Mouse (Mus musculus) layer of hippocampus, adult 2 months (tissue): Measurements from ENCODE around the gene Gm20737. TPM values are rescaled to one million over a fixed set of nuclear protein-coding genes. Genes with fewer than 3 reads are reported as not detected.
"Not testable (repeated sequence)": the region's sequence is repeated elsewhere in the genome, so short reads cannot be mapped to it uniquely, and the experiment has no call there.

Experiments
- DNase-seq, 2 experiments: peaks; one replicate each; pipeline ENCODE4 v3.0.0; 2022; ENCODE audit warnings: low spot score in 2 of 2
- H3K27ac ChIP-seq: fragments of 200-600 bp; 2 replicates; pipeline ENCODE4 v1.8.1; 2022
- H3K4me3 ChIP-seq: fragments of 200-600 bp; 2 replicates; pipeline ENCODE4 v1.8.1; 2022; ENCODE audit warnings: mild to moderate bottlenecking
- long read RNA-seq, 2 experiments: library from polyadenylated mRNA; stranded (forward); transcript quantifications; one replicate each; pipeline ENCODE4 v2.0.0; 2021; ENCODE audit warnings: borderline mapping rate in 2 of 2
- total RNA-seq, 2 experiments: library from RNA; stranded (reverse); gene quantifications; 2 replicates each; pipeline ENCODE4 v1.2.3; 2021

Gene Gm20737
- total RNA-seq: not detected
- long read RNA-seq, experiment 1: 0 reads
- long read RNA-seq, experiment 2: 0 reads

- not testable (repeated sequence) for DNase-seq, H3K27ac ChIP-seq, H3K4me3 ChIP-seq
Observed at GRCm38 (mm10) chrY:10535942-10536341, at the start of gene Gm20737. Gm20737 (minus strand) TSS chrY:10536042.

- DNase-seq, H3K27ac ChIP-seq: not testable (repeated sequence)
Observed at GRCm38 (mm10) chrY:10553153-10553552, 17.3 kb upstream of the Gm20737 start, which contains the start of gene Gm21775. Gm21775 (plus strand) TSS chrY:10553453.

More at GRCm38 (mm10) chrY:10553153-10553552, 17.3 kb upstream of the Gm20737 start, which contains the start of gene Gm21775:
- not testable (repeated sequence) for H3K4me3 ChIP-seq

Other genes with a start within 250 kb of the Gm20737 start
- gene Gm20834, start 211.5 kb downstream of the Gm20737 start, total RNA-seq: not detected
- gene Gm28510, start 123.3 kb downstream of the Gm20737 start, total RNA-seq: not detected
- not detected for gene Gm21775, start 17.4 kb upstream of the Gm20737 start, total RNA-seq
- not detected for gene Gm21900, start 80.3 kb upstream of the Gm20737 start, total RNA-seq
- gene Gm20777, start 216.4 kb upstream of the Gm20737 start, total RNA-seq: not detected